Mouse (Mus musculus): ENCODE measurements around the gene Ncam1. TPM values are rescaled to one million over a fixed set of nuclear protein-coding genes. Genes with fewer than 3 reads are reported as not detected.

Gene Ncam1
- total and polyA plus RNA-seq, 3 experiments = 0.08 TPM; not detected in 2

DNA sequence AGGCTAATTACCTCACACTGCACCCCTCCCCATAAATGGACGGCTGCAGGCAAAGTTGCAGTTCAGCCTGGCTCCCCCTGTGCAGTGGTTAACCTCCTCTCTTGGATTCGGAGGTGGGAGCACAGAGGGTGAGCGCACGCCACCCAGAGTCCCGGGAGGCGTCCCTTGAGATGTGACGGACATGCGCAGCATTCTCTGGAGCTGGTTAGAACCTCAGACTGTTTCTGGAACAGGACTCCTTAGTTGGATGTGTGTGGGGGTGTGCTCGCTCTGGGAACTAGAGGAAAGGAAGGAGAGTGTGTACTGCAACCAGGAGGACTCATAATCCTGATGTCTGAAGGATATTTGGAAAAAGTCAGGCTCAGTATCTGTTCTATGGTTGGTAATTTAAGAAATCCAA lies 274.0 kb downstream of the Ncam1 start:
- H3K9me3 ChIP-seq (replicated peaks; ENCODE audit: low read length) = no peaks in the 10 kb centered on the region
- no peaks in the 10 kb centered on the region for H3K79me2 ChIP-seq (replicated peaks; ENCODE audit: control insufficient read depth, extremely low read depth, insufficient read depth, poor library complexity, severe bottlenecking)
- no peak overlapping the region for H3K4me2 ChIP-seq (ENCODE audit: insufficient read depth, low read depth, poor library complexity, severe bottlenecking)
- peaks cover 8% of the 10 kb centered on the region for H3K27me3 ChIP-seq (replicated peaks)
- no peak for TF ChIP-seq UBTF (IDR thresholded peaks at IDR 0.05; ENCODE audit: low read depth, low read length)
- no peak for TF ChIP-seq ZKSCAN1 (IDR thresholded peaks at IDR 0.05; ENCODE audit: borderline replicate concordance, low read depth, low read length)
- TF ChIP-seq MEF2A (IDR thresholded peaks at IDR 0.05; ENCODE audit: borderline replicate concordance, low read depth, low read length) = no peak
- TF ChIP-seq ETS1 (conservative IDR thresholded peaks at IDR 0.05; ENCODE audit: low read depth, low read length) = no peak
- TF ChIP-seq JUND (conservative IDR thresholded peaks at IDR 0.05; ENCODE audit: low read depth, low read length) = no peak
- TF ChIP-seq GABPA (IDR thresholded peaks at IDR 0.05; ENCODE audit: insufficient replicate concordance, low read depth, low read length) = no peak
- TF ChIP-seq JUN (IDR thresholded peaks at IDR 0.05; ENCODE audit: insufficient read depth, low read depth, low read length) = no peak
- no peak for TF ChIP-seq CHD2 (IDR thresholded peaks at IDR 0.05; ENCODE audit: low read length)
- TF ChIP-seq ZMIZ1 (IDR thresholded peaks at IDR 0.05; ENCODE audit: low read depth, low read length) = no peak
- TF ChIP-seq TCF12 (IDR thresholded peaks at IDR 0.05; ENCODE audit: low read depth, low read length) = no peak
- TF ChIP-seq SIN3A (IDR thresholded peaks at IDR 0.05; ENCODE audit: low read length) = no peak
- no peak for TF ChIP-seq USF1 (IDR thresholded peaks at IDR 0.05; ENCODE audit: low read depth, low read length)
- no peak for TF ChIP-seq RAD21 (IDR thresholded peaks at IDR 0.05; ENCODE audit: low read depth, low read length)
- no peak for TF ChIP-seq CTCF (conservative IDR thresholded peaks at IDR 0.05 in 1 of 2, IDR thresholded peaks at IDR 0.05 in 1 of 2; ENCODE audit: low read depth in 2 of 2, low read length in 2 of 2)
- no peak for TF ChIP-seq ZC3H11A (IDR thresholded peaks at IDR 0.05; ENCODE audit: low read depth, low read length)
- TF ChIP-seq CHD1 (IDR thresholded peaks at IDR 0.05; ENCODE audit: low read depth, low read length) = no peak
- TF ChIP-seq RCOR1 (conservative IDR thresholded peaks at IDR 0.05; ENCODE audit: low read depth, low read length) = no peak
- no peak for TF ChIP-seq KAT2A (IDR thresholded peaks at IDR 0.05; ENCODE audit: insufficient replicate concordance, low read length)
- H3K36me3 ChIP-seq (replicated peaks in 1 of 2; ENCODE audit: control insufficient read depth in 1 of 2, insufficient read depth in 1 of 2, low read length in 1 of 2) = no peaks in the 10 kb centered on the region
- dilution Hi-C loops (cut with MboI; ENCODE audit: extremely low pct_ligation_motif_present, extremely low pct_unique_long_range_greater_than_20kb, low sequenced_read_pairs) = no loop called here
- no peak for DNase-seq (ENCODE audit: extremely low read depth)
- no peak overlapping the region for H3K27ac ChIP-seq (ENCODE audit: insufficient read depth, low read depth)
- H3K4me1 ChIP-seq (ENCODE audit: control insufficient read depth in 1 of 2, insufficient read depth in 2 of 2) = peaks cover 0 to 13% of the 10 kb centered on the region in 2 experiments; a peak in 1 of 4 replicates
- no peak overlapping the region for H3K4me3 ChIP-seq (replicated peaks in 1 of 3; ENCODE audit: low read depth in 2 of 3, low read length in 2 of 3, poor library complexity in 1 of 3)
- no peak overlapping the region for H3K9ac ChIP-seq (ENCODE audit: insufficient read depth, low read depth)
- in situ Hi-C loops (cut with MboI; ENCODE audit: low pct_ligation_motif_present, low pct_unique_long_range_greater_than_20kb, low sequenced_read_pairs) = loop anchor here (25.0 kb wide), 1 partner anchor 1013 kb away; the partner anchor contains the start of gene Pts

DNA sequence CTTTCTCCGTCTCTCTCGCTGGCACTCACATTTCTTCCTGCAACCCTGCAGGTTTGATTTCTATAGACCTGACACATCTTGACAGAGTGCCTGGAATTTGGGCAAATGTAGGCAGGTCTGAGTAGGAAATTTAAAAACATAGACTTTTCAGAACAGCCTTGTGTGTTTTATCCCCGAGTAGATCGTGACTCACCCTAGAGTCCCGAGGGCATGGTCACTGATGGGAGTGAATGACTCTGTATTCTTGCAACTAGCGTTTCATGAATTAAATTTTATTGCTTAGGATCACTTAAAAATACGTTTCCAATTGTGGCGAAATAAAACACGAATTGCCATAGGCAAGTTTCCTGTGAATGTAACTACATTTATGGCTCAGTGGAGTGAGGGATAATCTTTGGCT lies 274.8 kb downstream of the Ncam1 start:
- Histone ChIP-seq H3K27me3 (replicated peaks) (peaks cover 8% of the 10 kb centered on the region), H3K9ac (ENCODE audit: insufficient read depth, low read depth) (no peak overlapping the region), H3K4me3 (replicated peaks in 1 of 3; ENCODE audit: low read depth in 2 of 3, low read length in 2 of 3, poor library complexity in 1 of 3) (no peak overlapping the region), H3K79me2 (replicated peaks; ENCODE audit: control insufficient read depth, extremely low read depth, insufficient read depth, poor library complexity, severe bottlenecking) (no peaks in the 10 kb centered on the region), H3K4me2 (ENCODE audit: insufficient read depth, low read depth, poor library complexity, severe bottlenecking) (no peak overlapping the region), H3K9me3 (replicated peaks; ENCODE audit: low read length) (no peaks in the 10 kb centered on the region), H3K27ac (ENCODE audit: insufficient read depth, low read depth) (no peak overlapping the region), H3K4me1 (ENCODE audit: control insufficient read depth in 1 of 2, insufficient read depth in 2 of 2) (peaks cover 0 to 15% of the 10 kb centered on the region in 2 experiments; a peak in 1 of 4 replicates), H3K36me3 (replicated peaks in 1 of 2; ENCODE audit: control insufficient read depth in 1 of 2, insufficient read depth in 1 of 2, low read length in 1 of 2) (no peaks in the 10 kb centered on the region)
- dilution Hi-C loops (cut with MboI; ENCODE audit: extremely low pct_ligation_motif_present, extremely low pct_unique_long_range_greater_than_20kb, low sequenced_read_pairs) = no loop called here
- TF ChIP-seq TCF12 (IDR thresholded peaks at IDR 0.05; ENCODE audit: low read depth, low read length) = no peak
- no peak for TF ChIP-seq IRF4 (IDR thresholded peaks at IDR 0.05; ENCODE audit: low read depth, low read length)
- no peak for TF ChIP-seq PAX5 (IDR thresholded peaks at IDR 0.05; ENCODE audit: low read length)
- DNase-seq (ENCODE audit: extremely low read depth) = no peak
- in situ Hi-C loops (cut with MboI; ENCODE audit: low pct_ligation_motif_present, low pct_unique_long_range_greater_than_20kb, low sequenced_read_pairs) = no loop called here
